Mouse (Mus musculus): ENCODE results near the gene Map3k14.
"Not testable (repeated sequence)": the region's sequence is repeated elsewhere in the genome, so short reads cannot be mapped to it uniquely, and the experiment has no call there.

Map3k14 gene

DNA sequence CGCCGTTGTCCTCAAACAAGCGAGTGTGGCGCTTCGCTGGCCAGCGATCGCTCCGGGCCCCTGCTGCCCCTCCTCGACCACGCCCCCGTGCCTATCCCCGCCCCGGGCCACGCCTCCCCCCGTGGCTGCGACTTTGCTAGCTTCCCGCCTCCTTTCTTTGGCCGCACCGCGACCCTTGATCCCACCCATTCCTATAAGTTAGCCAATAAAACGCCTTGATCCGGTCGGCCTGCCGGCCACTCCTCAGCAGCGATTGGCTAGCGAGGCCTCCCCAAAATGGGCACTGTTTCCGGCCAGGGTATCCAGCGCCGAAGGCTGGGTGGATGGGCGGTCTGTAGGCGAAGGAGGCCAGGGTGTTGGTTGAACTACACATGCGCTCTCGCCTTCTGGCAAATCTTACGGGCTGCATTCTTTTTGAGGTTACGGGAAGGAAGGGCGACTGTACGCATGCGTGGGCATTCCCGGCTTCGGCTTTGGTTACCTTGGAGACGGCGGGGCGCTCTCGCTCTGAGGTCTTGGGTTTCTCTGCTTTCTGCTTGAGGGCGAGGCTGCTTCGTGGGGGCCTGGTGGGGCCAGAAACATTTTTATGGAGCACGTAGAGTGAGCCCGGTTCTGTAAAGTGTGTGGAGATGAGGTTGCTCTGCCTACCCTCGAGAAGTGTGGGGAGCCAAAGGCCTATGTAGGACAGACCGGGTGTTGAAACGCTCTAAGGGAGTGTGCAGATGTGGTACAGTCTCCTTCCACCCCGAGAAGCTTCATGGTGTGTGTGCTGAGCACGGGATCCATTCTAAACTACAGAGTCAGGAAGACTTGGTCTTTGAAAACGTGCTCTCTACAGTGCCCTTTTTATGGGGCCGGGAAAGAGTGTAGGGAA, at the start of gene Map3k14:
Gene Map3k14 (minus strand): TSS at position 127 of the 874 bp plus-strand sequence.
- DNase-seq: peak; percentile 99 to 100

DNA sequence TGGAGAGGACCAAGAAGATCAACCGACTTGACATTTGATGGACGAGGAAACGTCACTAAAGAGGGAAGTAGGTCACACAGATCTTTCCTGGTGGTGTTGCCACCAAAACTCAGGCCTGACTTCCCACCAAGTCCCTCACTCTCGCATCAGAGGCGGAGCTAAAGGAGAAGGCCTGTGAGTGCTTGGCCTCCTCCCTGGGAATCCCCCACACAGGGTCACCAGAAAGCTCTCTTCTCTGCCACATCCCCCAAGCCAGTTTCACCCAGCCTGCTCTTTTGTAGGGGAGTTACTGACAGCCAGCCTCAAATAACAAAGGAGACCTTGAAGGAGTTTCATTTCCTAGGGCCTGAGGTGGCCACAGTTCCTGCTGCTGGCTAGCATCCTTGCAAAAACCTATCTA, 48.1 kb upstream of the Map3k14 start:
- no peak for DNase-seq

DNA sequence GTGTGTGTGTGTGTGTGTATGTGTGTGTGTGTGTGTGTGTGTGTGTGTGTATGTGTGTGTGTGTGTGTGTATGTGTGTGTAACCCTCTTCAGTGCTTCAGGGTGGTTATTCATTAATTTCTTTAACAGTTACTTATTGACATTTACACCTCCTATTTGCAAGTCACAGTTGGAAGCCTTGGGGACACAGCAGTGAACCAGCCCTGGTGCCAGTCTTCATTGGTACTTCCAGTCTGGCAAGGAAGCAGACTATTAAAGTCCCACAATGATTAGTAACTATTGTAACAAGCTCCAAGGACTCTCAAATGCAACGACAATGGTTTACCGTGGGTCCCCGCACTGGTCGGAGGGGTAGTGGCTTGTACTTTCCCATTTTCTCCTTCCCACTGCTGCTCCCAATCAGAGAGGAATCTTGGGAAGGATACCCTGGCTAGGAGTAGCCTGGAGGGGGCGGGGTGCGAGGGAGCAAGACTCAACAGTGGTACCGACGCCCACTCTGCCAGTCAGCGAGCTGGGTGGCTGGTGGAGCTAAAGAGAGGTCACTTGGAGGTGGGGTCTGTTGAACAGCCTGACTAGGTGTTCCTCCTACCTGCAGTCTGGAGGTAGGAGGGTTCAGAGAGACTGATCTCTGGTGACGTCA, 47.6 kb upstream of the Map3k14 start:
- peak; percentile 51 to 79 for DNase-seq

DNA sequence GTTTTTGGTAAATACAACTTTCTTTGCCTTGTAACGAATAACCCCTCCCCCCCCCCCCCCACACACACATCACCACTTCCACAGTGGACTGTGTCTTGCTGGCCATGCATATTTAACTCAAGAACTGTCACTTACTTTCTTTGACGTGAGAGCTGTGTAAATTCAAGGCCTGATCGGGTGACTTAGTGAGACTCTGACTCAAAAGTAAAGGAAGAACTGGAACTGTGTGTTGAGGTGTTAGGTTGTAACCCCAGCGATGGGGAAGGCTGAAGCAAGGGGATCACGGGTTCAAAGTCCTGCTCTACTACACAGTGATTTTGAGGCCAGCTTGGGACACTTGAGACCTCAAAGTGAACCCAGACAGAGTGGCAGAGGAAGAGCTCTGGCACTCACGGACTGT, 46.3 kb upstream of the Map3k14 start:
- DNase-seq: no peak

DNA sequence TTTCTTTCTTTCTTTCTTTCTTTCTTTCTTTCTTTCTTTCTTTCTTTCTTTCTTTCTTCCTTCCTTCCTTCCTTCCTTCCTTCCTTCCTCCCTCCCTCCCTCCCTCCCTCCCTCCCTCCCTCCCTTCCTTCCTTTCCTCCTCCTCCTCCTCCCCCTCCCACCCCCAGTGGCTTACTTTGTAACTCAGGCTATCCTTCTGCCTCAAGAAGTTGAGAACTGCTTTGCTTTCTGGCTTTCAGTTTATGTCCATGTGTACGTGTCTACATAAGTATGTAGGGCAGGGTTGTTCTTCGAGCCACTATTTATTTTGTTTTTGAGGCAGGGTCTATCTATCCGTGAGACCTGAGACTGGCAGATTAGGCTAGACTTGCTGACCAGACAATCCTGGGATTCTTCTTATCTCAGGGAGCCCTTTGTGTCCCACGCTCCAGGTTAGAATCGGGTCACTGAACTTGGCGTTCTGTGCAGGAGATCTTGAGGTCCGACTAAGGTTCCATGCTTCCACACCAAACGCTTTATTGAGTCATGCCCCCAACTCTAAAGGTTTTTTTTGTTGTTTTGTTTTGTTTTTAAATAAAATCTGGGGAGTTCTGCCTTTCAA, 45.5 kb upstream of the Map3k14 start:
- no peak for DNase-seq

DNA sequence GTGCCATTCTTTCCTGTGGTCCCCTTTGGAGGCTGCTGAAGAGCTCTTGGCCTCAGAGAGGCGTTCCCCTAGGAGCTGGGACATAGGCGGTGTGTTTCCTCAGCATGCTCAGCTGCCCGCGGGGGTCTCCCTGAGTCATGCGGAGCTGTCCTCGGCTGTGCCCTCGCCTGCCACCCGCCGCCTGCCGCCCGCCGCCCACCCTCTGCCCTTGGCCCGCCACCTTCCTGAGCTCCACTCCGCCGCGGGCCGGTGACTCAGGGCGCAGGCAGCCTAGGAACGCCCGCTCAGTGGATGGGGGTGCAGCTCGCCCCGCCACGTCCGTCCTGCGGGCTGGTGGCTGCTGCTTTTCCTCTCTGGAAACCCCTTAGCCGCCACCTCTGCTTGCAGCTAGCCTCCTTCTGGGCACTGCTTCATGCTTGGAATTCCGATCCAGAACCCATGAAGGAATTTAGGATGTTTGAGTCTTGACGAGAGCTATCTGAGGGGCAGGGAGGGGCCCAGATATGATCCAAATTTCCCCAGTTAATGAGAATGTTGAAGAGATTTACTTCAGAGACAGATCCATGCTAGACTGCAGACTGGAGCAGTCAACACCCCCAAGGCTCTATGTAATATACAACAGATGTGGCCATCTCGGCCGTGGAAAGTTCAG, 44.8 kb upstream of the Map3k14 start:
- DNase-seq: peak; percentile 46 to 58

DNA sequence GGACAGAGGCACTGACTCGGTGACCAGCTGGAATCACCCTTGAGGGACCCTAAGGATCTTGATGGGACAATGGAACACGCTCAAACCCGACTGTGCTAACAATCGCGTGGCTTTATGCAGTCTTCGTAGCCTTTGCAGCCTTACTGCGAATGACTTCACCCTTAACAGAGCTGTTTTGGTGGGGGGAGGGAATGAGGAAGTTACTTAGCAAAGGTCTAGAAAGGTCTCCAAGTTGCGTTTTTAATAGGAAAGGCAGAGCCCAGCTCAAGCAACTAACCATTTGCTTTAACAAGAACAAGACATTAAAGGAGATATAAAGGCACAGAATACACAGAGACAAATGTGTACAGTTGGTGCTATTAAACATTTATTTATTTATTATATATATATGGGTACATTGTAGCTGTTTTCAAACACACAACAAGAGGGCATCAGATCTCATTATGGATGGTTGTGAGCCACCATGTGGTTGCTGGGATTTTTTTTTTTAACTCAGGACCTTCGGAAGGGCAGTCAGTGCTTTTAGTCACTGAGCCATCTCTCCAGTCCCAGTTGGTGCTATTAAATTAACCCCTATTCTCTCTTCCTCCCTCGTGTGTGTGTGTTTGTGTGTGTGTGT, 42.8 kb upstream of the Map3k14 start:
- DNase-seq: no peak

DNA sequence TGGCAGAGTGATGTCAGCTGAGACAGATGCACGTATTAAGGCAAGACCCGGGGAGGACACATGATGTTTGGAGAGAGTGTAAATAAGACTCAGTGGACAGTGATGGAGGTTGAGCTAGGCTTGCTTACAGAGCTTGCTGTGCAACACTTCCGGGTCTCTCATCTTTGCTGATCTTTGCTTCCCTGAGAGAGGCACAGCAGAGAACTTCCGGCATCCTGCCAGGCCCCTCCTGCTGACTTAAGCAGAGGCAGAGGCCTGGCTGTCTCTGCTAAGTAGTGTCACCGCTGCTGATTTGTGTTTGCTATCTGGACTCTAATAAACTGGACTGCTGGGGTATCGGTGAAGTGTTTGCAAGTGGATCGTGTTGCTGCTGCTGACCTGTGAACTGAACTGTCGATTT, 40.6 kb upstream of the Map3k14 start:
- peak; percentile 62 to 75 for DNase-seq

DNA sequence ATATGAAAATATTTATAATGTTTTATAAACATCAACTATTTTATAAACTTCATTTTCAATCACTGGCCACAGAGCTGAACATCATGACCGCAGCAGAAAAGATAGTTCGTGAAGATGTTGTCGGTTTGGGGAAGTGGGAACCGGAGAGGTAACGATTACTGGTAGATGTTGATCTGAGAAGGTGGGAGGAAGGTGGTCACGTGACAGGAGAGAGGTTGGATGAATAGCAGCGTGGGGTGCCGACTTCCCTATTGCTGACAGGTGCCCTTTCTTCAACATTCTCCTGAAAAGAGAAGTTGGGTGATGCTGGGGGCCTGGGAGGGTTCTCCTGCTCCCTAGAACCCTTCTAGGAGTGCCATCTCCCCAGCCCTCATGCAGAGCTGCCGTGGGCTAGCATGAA, 37.3 kb upstream of the Map3k14 start:
- DNase-seq: no peak

DNA sequence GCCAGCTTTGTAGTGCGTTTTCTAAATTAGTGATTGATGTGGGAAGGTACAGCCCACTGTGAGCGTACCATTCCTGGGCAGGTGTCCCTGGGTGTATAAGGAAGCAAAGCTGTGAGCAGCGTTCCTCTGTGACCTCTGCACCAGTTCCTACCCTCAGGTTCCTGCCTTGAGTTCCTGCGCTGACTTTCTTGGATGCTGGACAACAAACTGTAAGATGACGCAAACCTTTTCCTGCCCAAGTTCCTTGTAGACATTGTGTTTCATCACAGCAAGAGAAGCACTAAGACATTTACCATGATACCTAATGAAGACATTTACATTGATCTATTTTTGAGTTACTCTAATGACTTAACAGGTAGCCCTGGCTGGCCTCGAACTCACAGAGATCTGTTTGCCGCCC, 27.5 kb upstream of the Map3k14 start:
- DNase-seq: no peak

DNA sequence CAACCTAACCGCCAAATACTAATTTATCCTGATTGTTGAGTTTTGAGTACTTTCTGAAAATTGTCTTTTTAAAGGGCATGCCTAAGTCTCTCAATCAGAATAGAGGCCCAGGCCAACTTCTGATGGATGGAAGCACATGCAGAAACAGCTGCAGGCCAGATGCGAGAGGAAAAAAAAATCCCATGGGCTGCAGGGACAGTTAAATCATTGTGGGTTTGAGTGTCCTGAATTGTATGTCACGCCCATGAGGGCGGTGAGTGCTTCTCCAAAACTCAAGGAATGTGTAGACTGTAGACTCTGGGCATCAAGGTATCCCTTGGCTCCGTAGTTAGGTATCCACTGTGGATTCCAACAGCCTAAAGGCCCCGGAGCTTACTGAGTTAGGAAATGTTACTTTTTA, 26.8 kb upstream of the Map3k14 start:
- no peak for DNase-seq

DNA sequence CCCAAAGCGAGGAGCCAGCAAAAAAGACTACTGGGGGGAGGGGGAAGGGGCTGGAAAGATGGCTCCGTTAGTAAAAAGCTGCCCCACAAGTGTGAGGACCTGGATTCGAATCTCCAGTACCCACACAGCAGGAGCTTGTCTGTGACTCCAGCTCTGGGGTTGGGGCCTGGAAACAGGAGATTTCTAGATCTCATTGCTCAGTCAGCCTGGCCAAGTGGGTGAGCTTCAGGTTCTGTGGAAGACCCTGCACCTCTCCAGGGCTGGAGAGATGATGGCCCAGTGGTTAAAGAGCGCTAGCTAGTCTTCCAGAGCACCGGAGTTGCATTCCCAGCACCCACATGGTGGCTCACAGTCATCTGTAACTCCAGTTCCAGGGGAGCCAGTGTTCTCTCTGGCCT, 25.6 kb upstream of the Map3k14 start:
- no peak for DNase-seq

DNA sequence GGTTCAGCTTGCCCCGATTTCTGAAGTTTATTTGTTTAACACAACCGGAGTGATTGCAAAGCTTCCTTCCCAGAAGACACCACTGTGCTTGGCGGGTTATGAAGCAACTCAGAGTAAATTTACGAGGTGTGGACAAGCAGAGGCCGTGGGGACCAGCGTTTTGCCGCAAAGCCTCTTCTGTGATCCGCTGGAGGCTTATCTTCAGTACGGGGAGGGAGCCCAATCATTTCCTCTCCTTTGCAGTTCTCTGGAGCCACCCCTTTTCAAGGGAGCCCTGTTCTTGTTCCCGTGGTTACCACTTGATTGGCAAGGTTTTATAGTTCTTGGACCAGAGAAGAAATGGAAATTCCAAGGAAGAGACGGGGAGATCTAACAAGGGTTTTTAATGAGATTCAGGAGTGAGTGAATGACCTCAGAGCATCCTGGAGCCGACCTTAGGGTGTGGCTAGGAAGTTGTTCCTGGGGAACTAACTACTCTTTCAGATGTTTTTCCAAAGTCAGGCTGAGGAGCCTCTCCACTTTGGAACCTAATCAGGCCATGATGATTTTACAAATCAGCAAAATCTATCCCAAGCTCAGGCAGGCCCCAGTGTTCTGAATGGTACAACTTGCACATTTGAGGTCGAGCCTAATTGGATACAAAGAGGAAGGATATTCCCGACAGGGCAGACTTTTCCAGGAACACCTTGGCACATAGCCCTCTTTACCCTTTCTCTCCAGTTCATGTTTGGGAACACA, 25.0 kb upstream of the Map3k14 start:
- peak in 1 of 2 experiments; percentile 59 for DNase-seq

DNA sequence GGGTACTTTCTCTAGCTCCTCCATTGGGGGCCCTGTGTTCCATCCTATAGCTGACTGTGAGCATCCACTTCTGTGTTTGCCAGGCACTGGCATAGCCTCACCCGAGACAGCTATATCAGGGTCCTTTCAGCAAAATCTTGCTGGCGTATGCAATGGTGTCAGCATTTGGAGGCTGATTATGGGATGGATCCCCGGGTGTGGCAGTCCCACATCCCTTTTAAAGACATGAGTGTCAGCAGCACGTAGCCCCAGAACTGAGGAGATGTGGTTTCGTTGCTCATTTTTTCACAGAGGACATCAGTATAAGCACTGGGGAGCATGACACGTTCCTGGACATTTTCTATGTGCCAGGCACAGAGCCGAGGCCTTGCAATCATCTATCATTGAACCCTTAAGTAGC, 23.6 kb upstream of the Map3k14 start:
- not testable (repeated sequence) for DNase-seq

DNA sequence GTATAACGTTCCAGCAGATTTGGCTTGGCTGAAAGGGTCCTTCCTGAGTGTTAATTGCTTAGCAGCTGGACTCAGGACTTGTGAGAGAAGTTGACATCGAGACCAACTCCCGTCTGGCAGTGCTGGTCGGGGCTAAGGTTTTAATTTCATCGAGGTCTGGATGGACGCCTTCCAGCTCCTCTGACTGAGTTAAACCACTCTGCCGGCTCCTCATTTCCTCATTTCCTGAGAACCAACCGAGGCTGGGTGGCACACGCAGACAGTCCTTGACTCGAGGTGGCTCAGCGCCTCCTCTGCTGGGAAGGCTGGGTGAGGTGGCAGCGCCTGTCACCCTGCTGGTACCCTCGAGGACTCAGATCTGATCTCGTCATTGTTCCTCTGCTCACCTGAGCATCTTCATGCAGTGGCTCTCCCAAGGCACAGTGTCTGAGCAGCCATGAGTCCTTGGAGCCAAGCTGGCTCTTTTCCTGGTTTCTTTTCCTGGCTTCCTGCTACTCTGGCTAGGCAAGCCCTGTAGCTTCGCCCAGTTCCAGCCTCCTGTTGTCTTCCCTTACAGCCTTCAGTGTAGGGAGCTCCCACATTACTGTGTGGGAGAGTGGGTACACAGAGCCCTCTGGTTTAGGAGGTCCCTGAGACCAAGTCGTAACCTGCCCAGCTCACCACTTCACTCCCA, 21.2 kb upstream of the Map3k14 start:
- DNase-seq: no peak

DNA sequence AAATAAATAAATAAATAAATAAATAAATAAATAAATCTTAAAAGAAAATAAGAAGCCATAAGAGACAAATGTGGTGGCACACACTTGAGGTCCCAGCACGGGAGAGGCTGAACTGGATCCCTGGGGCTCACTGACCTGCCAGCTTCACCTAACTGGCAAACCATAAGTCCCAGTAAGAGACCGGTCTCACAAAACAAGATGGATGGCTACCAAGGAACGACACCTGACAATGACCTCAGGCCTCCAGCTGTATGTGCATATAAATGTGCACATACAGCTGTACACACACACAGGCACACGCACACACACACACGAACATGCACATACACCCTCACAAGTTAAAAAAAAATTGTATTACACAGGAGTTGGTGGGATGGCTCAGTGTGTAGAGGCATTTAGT, 19.6 kb upstream of the Map3k14 start:
- DNase-seq: no peak

DNA sequence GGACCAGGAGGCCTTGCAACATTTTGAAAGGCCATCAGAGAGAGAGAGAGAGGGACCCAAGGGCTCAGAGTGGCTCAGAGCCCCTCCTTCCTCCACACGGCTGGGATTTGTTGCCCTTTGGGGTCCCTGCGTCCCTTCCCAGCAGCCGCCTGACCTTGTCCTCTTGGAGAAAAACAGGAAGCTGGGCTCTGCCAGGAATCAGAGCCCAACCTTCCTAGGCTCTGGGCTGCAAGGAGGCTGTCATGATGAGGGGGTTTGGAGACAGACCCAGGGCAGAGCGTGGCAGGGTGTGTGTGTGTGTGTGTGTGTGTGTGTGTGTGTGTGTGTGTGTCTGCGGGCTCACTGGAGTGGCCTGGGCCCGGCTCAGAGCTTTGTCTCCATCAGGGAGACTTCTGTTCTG, 18.7 kb upstream of the Map3k14 start:
- no peak for DNase-seq

DNA sequence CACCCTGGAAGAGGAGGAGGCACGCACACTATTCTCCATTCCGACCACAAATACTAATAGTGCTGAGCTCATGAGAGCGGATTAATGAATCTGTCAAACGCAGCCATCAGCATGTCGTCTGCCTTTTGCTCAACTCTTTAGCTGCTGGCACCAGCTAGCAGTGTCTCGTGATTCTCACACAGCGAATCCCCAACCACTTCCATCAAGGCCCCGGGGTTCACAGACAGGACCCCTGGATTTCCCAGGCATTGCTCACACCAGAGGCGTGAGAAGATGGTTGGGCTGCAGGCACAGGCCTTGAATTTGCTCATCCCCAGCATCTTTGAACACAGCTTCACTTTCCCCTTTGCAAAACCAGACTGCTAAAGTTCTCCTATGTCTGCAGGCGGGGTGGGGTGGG, 18.0 kb upstream of the Map3k14 start:
- no peak for DNase-seq

DNA sequence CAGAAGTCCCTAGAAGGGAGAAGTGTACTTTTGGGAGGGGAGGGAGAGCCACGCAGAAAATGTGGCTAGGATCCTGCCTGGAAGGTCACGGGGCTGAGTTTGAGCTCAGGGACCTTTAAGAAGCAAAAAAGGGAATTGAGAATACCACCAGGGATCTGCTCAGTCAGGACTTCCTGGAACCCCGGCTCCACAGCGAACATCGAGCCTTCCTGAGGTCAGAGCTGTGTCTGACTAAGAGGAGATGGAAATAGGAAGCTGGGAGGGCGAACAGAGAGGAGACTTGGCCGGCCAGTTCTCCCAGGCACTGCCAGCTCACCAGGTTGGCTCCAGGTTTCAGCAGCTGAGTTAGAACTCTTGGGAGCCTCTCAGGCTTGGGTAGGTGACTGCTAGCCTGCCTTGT, 14.5 kb upstream of the Map3k14 start:
- DNase-seq: no peak

DNA sequence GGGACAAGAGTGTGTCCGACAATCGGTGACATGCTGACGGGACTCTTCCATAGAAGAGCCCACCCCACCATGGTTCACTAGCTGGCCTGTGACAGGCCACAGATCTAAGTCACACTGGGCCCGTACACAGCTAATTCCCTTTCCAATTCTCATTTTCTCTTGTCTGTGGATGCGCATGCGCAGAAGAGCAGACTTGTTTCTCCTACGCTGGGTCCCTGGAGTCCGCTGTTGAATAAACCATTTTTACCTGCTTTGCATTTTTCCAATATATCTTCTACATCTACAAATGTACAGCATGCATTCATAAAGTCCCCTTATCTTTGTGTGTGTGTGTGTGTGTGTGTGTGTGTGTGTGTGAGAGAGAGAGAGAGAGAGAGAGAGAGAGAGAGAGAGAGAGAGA, 9.2 kb upstream of the Map3k14 start:
- DNase-seq: no peak

DNA sequence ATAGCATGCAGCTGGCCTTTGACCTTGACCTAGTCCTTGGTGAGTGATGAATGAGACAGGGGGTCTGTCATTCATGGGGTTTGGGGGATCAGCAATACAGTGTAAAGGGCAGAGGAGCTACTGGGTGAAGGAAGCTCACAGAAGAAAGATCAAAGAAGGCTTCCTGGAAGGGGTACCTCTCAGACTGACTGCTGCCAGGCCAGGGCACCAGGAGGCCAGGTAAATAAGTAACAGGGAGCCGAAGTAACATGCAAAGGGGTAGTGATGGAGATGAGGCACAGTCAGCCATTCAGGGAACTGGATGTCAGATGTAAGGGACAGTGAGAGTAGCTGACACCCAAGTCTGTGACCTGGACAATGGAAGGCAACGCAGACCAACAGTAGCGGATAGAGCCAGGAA, 5.6 kb upstream of the Map3k14 start:
- no peak for DNase-seq

DNA sequence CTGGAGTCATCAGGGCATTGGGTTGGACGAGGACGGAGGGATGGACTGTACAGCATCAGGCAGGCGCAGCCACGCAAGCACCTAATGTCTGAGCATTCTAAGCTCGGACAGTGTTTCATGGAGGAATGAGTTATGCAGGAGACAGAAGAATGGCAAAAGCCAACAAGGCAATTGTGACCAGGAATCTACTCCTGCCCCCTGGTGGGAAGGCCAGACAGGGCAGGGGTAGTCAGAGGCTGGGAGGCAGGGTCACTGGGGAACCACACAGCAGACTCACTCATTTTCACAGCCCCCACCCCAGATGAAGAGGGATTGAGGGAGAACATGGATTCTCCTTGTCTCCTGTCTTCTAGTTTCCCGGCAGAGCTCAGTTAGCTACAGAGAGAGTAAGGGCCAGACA, 4.7 kb upstream of the Map3k14 start:
- DNase-seq: peak in 1 of 2 experiments; percentile 59
